Mouse (Mus musculus) kidney, postnatal 10 days (tissue): ENCODE results near the gene Zfp637.
"Not testable (repeated sequence)": the region's sequence is repeated elsewhere in the genome, so short reads cannot be mapped to it uniquely, and the experiment has no call there.

Experiments used
- DNase-seq: peaks from one replicate; pipeline ENCODE4 v3.0.0; 2021; ENCODE audit warnings: mixed read lengths

Gene Zfp637

GRCm38 (mm10) chr6:117840686-117841510 lies at the start of gene Zfp637:
Gene Zfp637, plus strand, starts transcription at chr6:117841180.
- DNase-seq, result peak; percentile 97

- DNase-seq, result no peak
Observed at GRCm38 (mm10) chr6:117795251-117795650, 45.7 kb upstream of the Zfp637 start.

DNA sequence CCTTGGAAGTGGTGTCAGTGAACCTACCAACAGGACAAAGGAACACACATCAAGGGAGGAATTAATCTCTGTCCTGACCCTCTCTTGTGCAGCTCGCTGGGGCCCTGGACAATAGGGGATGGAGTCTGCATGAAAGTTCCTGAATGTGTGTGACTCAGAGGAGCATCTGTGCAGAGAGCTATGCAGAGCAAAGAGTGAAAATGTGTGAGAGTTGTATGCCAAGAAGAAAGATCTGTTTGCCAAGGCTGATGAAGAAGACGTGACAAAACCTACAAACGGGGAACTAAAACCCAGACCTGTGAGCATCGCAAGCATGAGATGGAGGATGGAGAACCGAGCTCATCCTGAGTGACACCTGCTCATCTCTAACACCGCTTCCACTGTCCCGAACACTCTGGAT lies 40.2 kb upstream of the Zfp637 start:
- DNase-seq, result no peak

DNA sequence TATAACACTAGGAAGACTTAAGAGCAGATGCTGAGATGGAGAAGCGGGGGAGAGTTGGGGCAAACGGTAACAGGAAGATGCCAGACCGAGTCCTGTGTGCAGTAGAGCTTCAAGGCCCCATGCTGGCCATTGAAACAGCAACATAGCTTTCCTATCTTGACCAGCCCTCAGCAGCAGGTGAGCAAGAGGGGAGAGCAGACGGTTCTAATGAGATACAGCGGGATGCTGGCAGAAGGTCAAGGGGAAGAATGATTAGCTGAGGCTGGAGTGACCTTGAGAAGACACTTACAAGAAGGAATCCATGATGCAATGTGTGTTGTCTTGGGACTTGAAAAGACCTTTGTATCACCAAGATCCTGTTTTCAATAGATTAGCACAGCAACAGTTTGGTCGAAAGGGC lies 39.2 kb upstream of the Zfp637 start:
- DNase-seq, result no peak

- DNase-seq, result no peak
Observed at GRCm38 (mm10) chr6:117807756-117808155, 33.2 kb upstream of the Zfp637 start.

- no peak for DNase-seq
Observed at GRCm38 (mm10) chr6:117809816-117810215, 31.2 kb upstream of the Zfp637 start.

- DNase-seq, result no peak
Observed at GRCm38 (mm10) chr6:117810717-117811116, 30.3 kb upstream of the Zfp637 start.

GRCm38 (mm10) chr6:117811256-117811655 lies 29.7 kb upstream of the Zfp637 start:
- no peak for DNase-seq

DNA sequence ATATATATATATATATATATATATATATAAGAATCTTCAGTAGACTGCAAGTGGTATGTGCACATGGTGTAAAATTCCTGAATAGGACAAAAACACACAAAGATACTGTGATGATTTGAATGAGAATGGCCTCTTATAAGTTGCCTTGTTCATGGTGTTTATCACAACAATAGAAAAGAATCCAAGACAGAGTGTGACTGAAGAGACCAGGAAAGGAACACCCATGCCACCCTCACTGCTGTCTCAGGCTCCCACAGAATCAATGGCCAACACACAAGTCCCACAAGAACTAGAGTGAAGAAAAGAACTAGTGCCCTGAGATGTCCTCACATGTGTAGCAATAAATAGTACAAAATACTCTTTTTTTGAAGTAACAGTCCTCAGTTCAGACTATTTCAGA lies 26.3 kb upstream of the Zfp637 start:
- no peak for DNase-seq

- no peak for DNase-seq
Observed at GRCm38 (mm10) chr6:117817108-117817541, 23.9 kb upstream of the Zfp637 start.

DNA sequence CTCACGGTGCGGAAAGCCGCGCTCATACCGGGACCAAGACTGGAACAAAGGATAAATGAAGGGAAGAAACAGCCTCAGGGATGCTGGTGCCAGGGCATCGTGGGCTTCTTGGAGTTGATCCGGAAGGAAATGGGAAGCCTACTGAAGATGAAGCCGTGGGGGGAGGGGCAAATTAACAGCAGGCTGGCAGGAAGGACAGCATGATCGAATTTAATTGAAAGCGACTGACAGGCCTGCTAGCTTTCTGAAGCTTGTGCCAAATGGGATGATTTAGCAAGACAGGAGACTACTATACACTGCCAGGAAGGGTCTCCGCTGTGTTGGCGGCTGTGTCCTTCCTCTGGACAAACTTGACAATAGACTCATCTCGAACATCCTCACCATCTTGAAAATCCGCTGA lies 20.7 kb upstream of the Zfp637 start:
- DNase-seq, result no peak

DNA sequence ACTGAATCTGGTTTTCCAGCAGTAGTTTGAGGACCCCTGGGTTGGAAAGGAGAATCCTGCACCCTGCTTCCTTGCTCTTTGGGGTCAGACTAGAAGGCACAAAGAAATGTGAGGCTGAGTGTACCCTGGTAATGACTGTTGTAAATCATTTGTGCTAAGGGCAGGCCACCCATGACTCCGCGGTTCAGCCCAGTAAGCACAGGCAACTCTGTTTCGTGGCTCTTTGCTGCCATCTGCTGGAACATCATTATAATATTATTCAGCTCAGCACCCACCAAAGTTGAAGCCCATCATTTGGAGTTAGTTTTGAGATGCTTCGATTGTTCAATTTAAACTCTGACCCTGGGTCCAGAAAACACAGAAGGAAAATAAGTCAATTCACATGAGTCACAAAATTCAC lies 15.6 kb upstream of the Zfp637 start:
- DNase-seq, result peak; percentile 84

- peak; percentile 86 for DNase-seq
Observed at GRCm38 (mm10) chr6:117828273-117828672, 12.7 kb upstream of the Zfp637 start.

- no peak for DNase-seq
Observed at GRCm38 (mm10) chr6:117841511-117841955, 553 bp downstream of the Zfp637 start.

- no peak for DNase-seq
Observed at GRCm38 (mm10) chr6:117844597-117844996, 3.6 kb downstream of the Zfp637 start.

- DNase-seq, result not testable (repeated sequence)
Observed at GRCm38 (mm10) chr6:117846671-117847070, 5.7 kb downstream of the Zfp637 start.

- no peak for DNase-seq
Observed at GRCm38 (mm10) chr6:117847772-117848171, 6.8 kb downstream of the Zfp637 start.

- no peak for DNase-seq
Observed at GRCm38 (mm10) chr6:117848577-117848976, 7.6 kb downstream of the Zfp637 start.

DNA sequence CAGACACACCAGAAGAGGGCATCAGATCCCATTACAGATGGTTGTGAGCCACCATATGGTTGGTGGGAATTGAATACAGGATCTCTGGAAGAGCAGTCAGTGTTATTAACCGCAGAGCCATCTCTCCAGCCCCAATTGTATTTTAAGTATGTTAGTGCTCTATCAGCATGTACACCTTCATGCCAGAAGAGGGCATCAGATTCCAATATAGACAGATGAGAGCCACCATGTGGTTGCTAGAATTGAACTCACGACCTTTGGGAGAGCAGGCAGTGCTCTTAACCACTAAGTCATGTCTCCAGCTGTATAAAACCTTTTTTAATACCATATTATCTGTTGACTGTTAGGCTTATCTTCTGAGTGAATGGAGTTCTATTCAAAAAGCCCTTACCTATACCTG lies 10.8 kb downstream of the Zfp637 start:
- no peak for DNase-seq

DNA sequence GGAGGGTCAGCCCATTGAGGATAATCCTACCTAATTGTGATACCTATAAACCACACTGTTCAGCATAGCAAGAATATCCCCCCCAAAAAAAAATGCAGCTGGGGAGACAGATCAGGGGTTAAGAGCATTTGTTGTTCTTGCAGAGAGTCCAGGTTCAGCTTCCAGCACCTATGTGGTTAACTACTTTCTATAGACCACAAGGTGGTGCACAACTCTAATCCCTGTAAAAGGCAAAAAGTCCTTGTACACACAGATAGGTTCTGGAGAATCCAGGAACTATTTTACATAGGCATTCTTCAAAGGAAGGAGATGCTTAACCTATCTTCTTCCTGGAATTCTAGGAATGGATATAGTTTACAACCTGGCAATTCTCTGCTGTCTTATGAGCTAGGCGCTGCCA lies 17.0 kb downstream of the Zfp637 start:
- no peak for DNase-seq

- DNase-seq, result no peak
Observed at GRCm38 (mm10) chr6:117861848-117862247, 20.9 kb downstream of the Zfp637 start, which contains the start of gene Zfp239. Gene Zfp239, plus strand, starts transcription at chr6:117862100.

DNA sequence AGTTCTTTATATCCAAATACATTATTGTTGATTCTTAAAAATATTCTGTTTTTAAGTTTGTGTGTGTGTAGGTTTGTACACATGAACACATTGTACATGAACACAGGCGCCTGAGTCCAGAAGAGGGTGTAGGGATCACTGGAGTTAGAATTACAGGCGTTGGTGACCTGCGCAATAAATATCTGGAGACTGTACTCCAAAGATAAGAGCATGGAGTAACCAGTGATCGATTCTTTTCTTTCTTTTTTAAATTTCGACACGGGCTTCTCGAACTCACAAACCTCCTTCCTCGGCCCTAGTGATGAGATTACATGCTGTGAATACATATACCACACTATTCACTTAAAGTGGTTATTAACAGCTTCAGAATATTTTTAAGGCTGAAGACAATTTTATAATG lies 21.5 kb downstream of the Zfp637 start:
- DNase-seq, result no peak

DNA sequence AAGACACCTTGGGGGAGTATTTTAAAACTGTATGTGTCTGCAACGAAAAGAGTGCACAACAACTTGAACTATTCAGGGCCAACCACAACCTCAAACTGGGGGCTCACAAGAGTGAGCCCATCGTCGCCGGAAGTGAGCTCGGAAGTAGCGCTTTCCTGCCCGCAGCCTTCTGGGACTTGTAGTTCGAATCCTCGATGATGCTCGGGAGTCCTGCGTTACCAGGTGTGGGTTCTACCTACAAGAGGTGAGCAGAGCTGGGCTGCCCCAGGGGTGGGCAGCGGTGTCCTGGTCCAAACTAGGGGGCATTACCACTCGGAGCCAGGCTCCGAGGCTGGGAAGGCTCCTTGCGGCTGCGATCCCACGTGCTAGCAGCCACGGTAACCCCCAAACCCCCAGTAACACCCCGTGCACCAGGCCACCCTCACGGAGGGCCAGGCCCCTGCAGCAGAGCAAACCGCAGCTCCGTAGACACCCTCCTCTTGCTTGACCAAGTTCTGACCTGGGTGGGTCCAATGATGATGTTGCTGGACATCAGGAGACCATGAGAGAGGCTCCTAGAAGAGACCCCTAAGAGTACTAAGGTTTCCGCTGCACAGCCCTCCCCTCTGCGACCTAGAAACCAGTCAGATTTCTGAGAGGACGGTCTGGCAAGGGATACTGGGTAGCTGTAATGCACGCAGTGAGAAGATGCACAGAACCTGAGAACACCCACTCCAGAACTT lies 22.1 kb downstream of the Zfp637 start:
- DNase-seq, result peak; percentile 73

- no peak for DNase-seq
Observed at GRCm38 (mm10) chr6:117863751-117864150, 22.8 kb downstream of the Zfp637 start.
